Mouse (Mus musculus): ENCODE results near the gene Cyp2d12. TPM values are rescaled to one million over a fixed set of nuclear protein-coding genes. Genes with fewer than 3 reads are reported as not detected.
"Not testable (repeated sequence)": the region's sequence is repeated elsewhere in the genome, so short reads cannot be mapped to it uniquely, and the experiment has no call there.

The Cyp2d12 gene
- polyA plus RNA-seq, 1 experiment from 2014 or later: not detected

DNA sequence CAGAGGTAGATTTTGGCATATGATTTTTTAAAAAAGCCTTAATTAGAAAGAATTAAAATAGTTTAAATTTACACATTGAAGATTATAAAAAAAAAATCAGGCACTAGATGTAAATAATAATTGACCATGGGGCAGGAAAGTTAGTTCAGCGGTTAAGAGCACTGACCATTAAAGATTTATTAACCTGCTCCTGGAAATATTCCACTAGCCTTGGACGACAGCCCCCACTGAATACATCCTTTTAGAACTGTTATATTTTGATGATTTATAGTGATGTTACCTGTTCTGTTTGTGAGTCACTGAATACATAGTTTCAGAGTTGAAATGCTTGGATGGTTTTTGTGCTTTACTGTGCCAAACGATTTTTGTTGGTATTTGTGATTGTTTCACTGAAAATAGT is 11.9 kb upstream of the Cyp2d12 start:
- H3K4me2 ChIP-seq (ENCODE audit: low read depth, low read length); H3K27ac ChIP-seq (ENCODE audit: low read length); H3K4me1 ChIP-seq (ENCODE audit: control insufficient read depth, low read depth, low read length); ATAC-seq (ENCODE audit: low read depth); H3K9me3 ChIP-seq (replicated peaks; ENCODE audit: control insufficient read depth, low read length); H3K36me3 ChIP-seq (ENCODE audit: control insufficient read depth, insufficient read depth); H3K9ac ChIP-seq (ENCODE audit: low read depth, low read length); H3K27me3 ChIP-seq (ENCODE audit: control insufficient read depth, insufficient read depth, low read depth, low read length); H3K4me3 ChIP-seq (ENCODE audit: low read depth, low read length): not testable (repeated sequence)
- 57% methylated on average over 3 of the region's 3 CpGs for WGBS (ENCODE audit: insufficient replicate concordance)

DNA sequence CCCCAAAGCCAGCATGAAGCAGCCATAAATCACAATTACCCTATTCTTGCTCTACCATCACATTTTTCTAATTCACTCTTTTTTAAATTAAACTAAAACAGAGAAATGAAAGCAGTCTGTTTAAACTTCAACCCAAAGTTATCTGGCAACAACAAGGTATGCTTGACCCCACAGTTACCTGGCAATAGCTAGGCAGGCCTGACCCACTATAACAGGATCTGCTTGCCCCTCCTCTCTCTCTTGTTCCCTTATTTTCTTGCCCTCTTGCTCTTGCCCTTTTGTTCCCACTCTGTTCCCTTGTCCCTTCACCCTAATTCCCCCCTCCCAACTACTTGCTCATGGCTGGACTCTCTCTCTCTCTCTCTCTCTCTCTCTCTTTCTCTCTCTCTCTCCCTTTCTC is 10.3 kb upstream of the Cyp2d12 start:
- not testable (repeated sequence) for H3K4me1 ChIP-seq (ENCODE audit: control insufficient read depth, low read depth, low read length); ATAC-seq (ENCODE audit: low read depth)

DNA sequence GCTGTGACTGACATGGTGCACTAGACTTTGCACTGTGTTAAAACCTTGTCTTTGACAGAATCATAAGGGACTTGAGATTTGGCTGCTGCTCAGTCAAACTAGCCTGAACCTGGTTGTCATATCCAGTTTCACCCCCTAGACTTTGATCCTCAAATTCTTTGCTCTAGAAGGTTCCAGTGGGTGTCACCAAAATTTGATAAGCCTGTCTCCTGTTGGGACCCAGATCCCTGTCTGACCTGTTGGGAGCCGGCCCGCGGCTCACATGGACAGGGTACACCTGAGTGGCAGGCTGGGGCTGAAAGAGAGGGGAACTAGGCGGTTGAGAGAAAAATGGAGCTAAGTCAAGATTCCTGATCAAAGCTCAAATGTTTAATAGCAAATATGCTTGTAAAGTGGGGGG is 7.1 kb upstream of the Cyp2d12 start:
- WGBS (ENCODE audit: insufficient replicate concordance): 61% methylated on average over 4 of the region's 4 CpGs

More for the DNA sequence above, 10.3 kb upstream of the Cyp2d12 start:
- not testable (repeated sequence) for H3K9ac ChIP-seq (ENCODE audit: low read depth, low read length); H3K4me2 ChIP-seq (ENCODE audit: low read depth, low read length); H3K9me3 ChIP-seq (replicated peaks; ENCODE audit: control insufficient read depth, low read length); H3K4me3 ChIP-seq (ENCODE audit: low read depth, low read length); H3K27me3 ChIP-seq (ENCODE audit: control insufficient read depth, insufficient read depth, low read depth, low read length); H3K27ac ChIP-seq (ENCODE audit: low read length); H3K36me3 ChIP-seq (ENCODE audit: control insufficient read depth, insufficient read depth)

DNA sequence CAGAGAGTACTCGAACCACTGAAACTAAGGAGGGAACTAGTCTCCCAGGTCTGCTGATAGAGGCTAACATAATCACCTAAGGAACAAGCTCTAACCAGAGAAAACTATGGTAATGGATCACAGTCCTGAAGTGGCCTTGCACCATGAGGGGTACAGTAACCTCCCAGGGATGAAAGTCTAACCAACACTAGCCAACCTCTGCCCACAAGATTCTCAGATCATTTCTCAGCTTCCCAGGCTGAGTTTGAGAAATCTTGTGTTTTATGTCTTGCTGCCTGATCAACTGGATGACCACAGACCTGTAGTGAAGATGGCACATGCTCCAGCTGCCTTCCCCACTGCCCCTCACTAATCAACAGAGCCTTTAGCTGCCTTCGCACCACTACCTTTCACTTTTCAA is 1.7 kb upstream of the Cyp2d12 start:
- not testable (repeated sequence) for H3K27me3 ChIP-seq (ENCODE audit: control insufficient read depth, insufficient read depth, low read depth, low read length); H3K4me1 ChIP-seq (ENCODE audit: control insufficient read depth, low read depth, low read length); H3K4me2 ChIP-seq (ENCODE audit: low read depth, low read length); H3K4me3 ChIP-seq (ENCODE audit: low read depth, low read length); ATAC-seq (ENCODE audit: low read depth); H3K9me3 ChIP-seq (replicated peaks; ENCODE audit: control insufficient read depth, low read length); H3K27ac ChIP-seq (ENCODE audit: low read length); H3K9ac ChIP-seq (ENCODE audit: low read depth, low read length); H3K36me3 ChIP-seq (ENCODE audit: control insufficient read depth, insufficient read depth)
- WGBS (ENCODE audit: insufficient replicate concordance): 63% methylated on average over 2 of the region's 2 CpGs

More for the DNA sequence above, 7.1 kb upstream of the Cyp2d12 start:
- H3K27me3 ChIP-seq (ENCODE audit: control insufficient read depth, insufficient read depth, low read depth, low read length); H3K4me3 ChIP-seq (ENCODE audit: low read depth, low read length); H3K9ac ChIP-seq (ENCODE audit: low read depth, low read length); H3K9me3 ChIP-seq (replicated peaks; ENCODE audit: control insufficient read depth, low read length); H3K4me1 ChIP-seq (ENCODE audit: control insufficient read depth, low read depth, low read length); H3K27ac ChIP-seq (ENCODE audit: low read length); ATAC-seq (ENCODE audit: low read depth); H3K4me2 ChIP-seq (ENCODE audit: low read depth, low read length); H3K36me3 ChIP-seq (ENCODE audit: control insufficient read depth, insufficient read depth): not testable (repeated sequence)

DNA sequence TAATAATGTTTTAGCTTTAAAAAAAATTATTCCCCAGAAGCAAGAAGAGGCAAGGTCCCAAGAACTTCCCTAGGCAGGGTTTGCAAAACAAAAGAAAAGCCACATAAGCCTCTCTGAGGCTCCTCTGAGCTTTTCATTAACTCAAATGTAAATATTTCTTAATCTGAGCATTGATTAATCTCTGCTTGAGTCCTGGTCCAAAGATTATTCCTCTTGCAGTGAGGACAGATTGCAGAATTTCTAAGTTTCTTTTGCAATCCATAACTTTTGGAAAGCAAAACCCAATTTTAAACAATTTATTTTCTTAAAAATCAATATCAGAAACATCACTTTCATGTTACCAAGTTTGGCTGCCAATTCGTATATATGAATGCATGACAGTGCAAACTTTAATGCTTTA is 18.0 kb downstream of the Cyp2d12 start:
- Histone ChIP-seq H3K4me3 (ENCODE audit: low read depth, low read length) (no peak overlapping the region), H3K36me3 (ENCODE audit: control insufficient read depth, insufficient read depth) (no peaks in the 10 kb centered on the region), H3K9me3 (replicated peaks; ENCODE audit: control insufficient read depth, low read length) (no peaks in the 10 kb centered on the region), H3K4me2 (ENCODE audit: low read depth, low read length) (no peak overlapping the region), H3K4me1 (ENCODE audit: control insufficient read depth, low read depth, low read length) (no peaks in the 10 kb centered on the region), H3K27me3 (ENCODE audit: control insufficient read depth, insufficient read depth, low read depth, low read length) (no peaks in the 10 kb centered on the region), H3K9ac (ENCODE audit: low read depth, low read length) (no peak overlapping the region), H3K27ac (ENCODE audit: low read length) (no peak overlapping the region)
- WGBS (ENCODE audit: insufficient replicate concordance): 37% methylated on average over 1 of the region's 1 CpGs
- ATAC-seq (ENCODE audit: low read depth): no peak

DNA sequence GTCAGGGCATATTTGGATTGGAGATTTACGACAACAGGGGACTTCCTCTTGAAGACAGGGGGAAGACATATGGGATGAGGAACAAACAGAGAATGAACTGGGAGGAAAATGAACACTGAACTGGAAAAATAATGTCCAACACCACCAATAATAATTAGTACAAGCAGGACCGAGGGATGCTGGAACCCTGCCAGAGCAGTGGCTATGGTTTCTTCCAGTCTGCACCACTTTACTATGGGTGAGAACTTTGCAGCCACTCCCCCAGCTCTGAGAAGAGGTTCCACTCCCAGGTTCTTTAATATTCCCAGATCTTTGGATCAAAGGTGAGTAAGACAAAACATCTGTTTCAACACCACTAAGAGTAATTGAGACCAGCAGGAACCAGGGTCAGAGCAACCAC is 24.2 kb downstream of the Cyp2d12 start:
- Histone ChIP-seq H3K9ac (ENCODE audit: low read depth, low read length) (no peak overlapping the region), H3K9me3 (replicated peaks; ENCODE audit: control insufficient read depth, low read length) (no peaks in the 10 kb centered on the region), H3K27ac (ENCODE audit: low read length) (no peak overlapping the region), H3K4me1 (ENCODE audit: control insufficient read depth, low read depth, low read length) (no peaks in the 10 kb centered on the region), H3K36me3 (ENCODE audit: control insufficient read depth, insufficient read depth) (no peaks in the 10 kb centered on the region), H3K4me3 (ENCODE audit: low read depth, low read length) (no peak overlapping the region), H3K4me2 (ENCODE audit: low read depth, low read length) (no peak overlapping the region), H3K27me3 (ENCODE audit: control insufficient read depth, insufficient read depth, low read depth, low read length) (no peaks in the 10 kb centered on the region)
- ATAC-seq (ENCODE audit: low read depth): no peak
- WGBS (ENCODE audit: insufficient replicate concordance): 60% methylated on average over 2 of the region's 2 CpGs

DNA sequence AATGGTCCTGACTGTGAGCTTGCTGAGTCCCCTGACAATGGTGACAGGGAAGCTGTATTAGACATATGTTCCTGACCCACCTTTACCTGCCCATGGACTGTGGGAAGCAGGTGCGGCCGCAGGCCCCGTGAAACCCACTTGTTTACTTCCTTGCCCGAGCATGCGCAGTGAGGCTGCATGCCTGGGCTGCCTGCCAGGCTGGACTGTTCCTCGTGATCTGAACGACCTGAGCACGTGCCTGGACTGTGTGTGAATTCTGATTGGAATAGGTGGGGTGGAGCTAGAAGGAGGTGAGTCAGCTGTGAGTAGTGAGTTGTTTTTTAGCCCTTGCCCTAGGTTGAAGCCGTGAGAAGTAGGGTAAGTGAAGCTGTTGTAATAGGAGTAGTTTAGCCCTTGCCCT is 27.7 kb downstream of the Cyp2d12 start:
- H3K27me3 ChIP-seq (ENCODE audit: control insufficient read depth, insufficient read depth, low read depth, low read length): no peaks in the 10 kb centered on the region
- no peaks in the 10 kb centered on the region for H3K36me3 ChIP-seq (ENCODE audit: control insufficient read depth, insufficient read depth)
- no peak overlapping the region for H3K4me2 ChIP-seq (ENCODE audit: low read depth, low read length)
- H3K4me1 ChIP-seq (ENCODE audit: control insufficient read depth, low read depth, low read length): no peaks in the 10 kb centered on the region
- H3K27ac ChIP-seq (ENCODE audit: low read length): no peak overlapping the region
- H3K9ac ChIP-seq (ENCODE audit: low read depth, low read length): no peak overlapping the region
- 70% methylated on average over 9 of the region's 9 CpGs for WGBS (ENCODE audit: insufficient replicate concordance)
- H3K9me3 ChIP-seq (replicated peaks; ENCODE audit: control insufficient read depth, low read length): no peaks in the 10 kb centered on the region
- ATAC-seq (ENCODE audit: low read depth): no peak
- no peak overlapping the region for H3K4me3 ChIP-seq (ENCODE audit: low read depth, low read length)

Small RNAs within 50 kb of the gene (microRNA-seq; reads per million reads assigned to microRNA genes)
- gene Gm27924: not detected
- not detected for gene Gm28023

Other genes with a start within 250 kb of the Cyp2d12 start
- gene Naga, start 216.1 kb upstream of the Cyp2d12 start, polyA plus RNA-seq (2015; fragmentation: Nextera tagmentation; extraction: Ambion mirVana): 48.2 and 51.1 TPM in 2 replicates
- 38.9 and 43.4 TPM in 2 replicates for gene Pheta2, start 216.1 kb upstream of the Cyp2d12 start, polyA plus RNA-seq (2015; fragmentation: Nextera tagmentation; extraction: Ambion mirVana)
- gene Smdt1, start 216.1 kb upstream of the Cyp2d12 start, polyA plus RNA-seq (2015; fragmentation: Nextera tagmentation; extraction: Ambion mirVana): 170 and 175 TPM in 2 replicates
- 348 and 350 TPM in 2 replicates for gene Ndufa6, start 200.8 kb upstream of the Cyp2d12 start, polyA plus RNA-seq (2015; fragmentation: Nextera tagmentation; extraction: Ambion mirVana)
- gene Cyp2d22, start 174.8 kb upstream of the Cyp2d12 start, polyA plus RNA-seq (2015; fragmentation: Nextera tagmentation; extraction: Ambion mirVana): 20.1 and 20.6 TPM in 2 replicates
- gene Cyp2d11, start 161.1 kb upstream of the Cyp2d12 start, polyA plus RNA-seq (2015; fragmentation: Nextera tagmentation; extraction: Ambion mirVana): not detected in 2 replicates
- gene Cyp2d10, start 147.9 kb upstream of the Cyp2d12 start, polyA plus RNA-seq (2015; fragmentation: Nextera tagmentation; extraction: Ambion mirVana): 72.1 and 86.0 TPM in 2 replicates
- 3.0 and 4.2 TPM in 2 replicates for gene Cyp2d9, start 121.6 kb upstream of the Cyp2d12 start, polyA plus RNA-seq (2015; fragmentation: Nextera tagmentation; extraction: Ambion mirVana)
- not detected in 2 replicates for gene Cyp2d34, start 65.9 kb downstream of the Cyp2d12 start, polyA plus RNA-seq (2015; fragmentation: Nextera tagmentation; extraction: Ambion mirVana)
- gene Cyp2d40, start 209.1 kb downstream of the Cyp2d12 start, polyA plus RNA-seq (2015; fragmentation: Nextera tagmentation; extraction: Ambion mirVana): 0.07 and 0.11 TPM in 2 replicates
- gene Cyp2d26, start 239.2 kb downstream of the Cyp2d12 start, polyA plus RNA-seq (2015; fragmentation: Nextera tagmentation; extraction: Ambion mirVana): 141 and 169 TPM in 2 replicates

Measured in liver, embryonic 16.5 days (tissue).